Mouse (Mus musculus) thymus, postnatal 10 days (tissue): Measurements from ENCODE around the gene Asic2.
"Not testable (repeated sequence)": the region's sequence is repeated elsewhere in the genome, so short reads cannot be mapped to it uniquely, and the experiment has no call there.

Source experiments
- DNase-seq, 2 experiments: peaks; one replicate each; pipeline ENCODE4 v3.0.0; 2021; ENCODE audit warnings: low spot score in 2 of 2

The Asic2 gene

GRCm38 (mm10) chr11:81454111-81454510 lies 514.1 kb downstream of the Asic2 start:
- DNase-seq = no peak

GRCm38 (mm10) chr11:81449271-81449705 lies 519.0 kb downstream of the Asic2 start:
- no peak for DNase-seq

- DNase-seq = no peak
These were observed 521.9 kb downstream of the Asic2 start for GRCm38 (mm10) chr11:81446347-81446746.

- DNase-seq = no peak
These were observed 541.4 kb downstream of the Asic2 start for GRCm38 (mm10) chr11:81426857-81427256.

GRCm38 (mm10) chr11:81419112-81419511 lies 549.1 kb downstream of the Asic2 start:
- no peak for DNase-seq

- DNase-seq = no peak
These were observed 550.2 kb downstream of the Asic2 start for GRCm38 (mm10) chr11:81418027-81418426.

- no peak for DNase-seq
These were observed 551.9 kb downstream of the Asic2 start for GRCm38 (mm10) chr11:81416319-81416718.

GRCm38 (mm10) chr11:81414596-81414995 lies 553.7 kb downstream of the Asic2 start:
- no peak for DNase-seq

GRCm38 (mm10) chr11:81411251-81411650 lies 557.0 kb downstream of the Asic2 start:
- DNase-seq = no peak

GRCm38 (mm10) chr11:81405951-81406350 lies 562.3 kb downstream of the Asic2 start:
- DNase-seq = no peak

GRCm38 (mm10) chr11:81402263-81402662 lies 566.0 kb downstream of the Asic2 start:
- no peak for DNase-seq

- DNase-seq = no peak
These were observed 575.4 kb downstream of the Asic2 start for GRCm38 (mm10) chr11:81392855-81393254.

GRCm38 (mm10) chr11:81386185-81386584 lies 582.1 kb downstream of the Asic2 start:
- no peak for DNase-seq

GRCm38 (mm10) chr11:81385547-81385946 lies 582.7 kb downstream of the Asic2 start:
- no peak for DNase-seq

- DNase-seq = peak in 1 of 2 experiments; percentile 5
These were observed 593.4 kb downstream of the Asic2 start for GRCm38 (mm10) chr11:81374841-81375240.

- no peak for DNase-seq
These were observed 594.1 kb downstream of the Asic2 start for GRCm38 (mm10) chr11:81374003-81374710.

- no peak for DNase-seq
These were observed 596.7 kb downstream of the Asic2 start for GRCm38 (mm10) chr11:81371545-81371944.

GRCm38 (mm10) chr11:81370426-81370810 lies 597.8 kb downstream of the Asic2 start:
- DNase-seq = no peak

- DNase-seq = no peak
These were observed 598.5 kb downstream of the Asic2 start for GRCm38 (mm10) chr11:81369497-81370425.

- no peak for DNase-seq
These were observed 603.8 kb downstream of the Asic2 start for GRCm38 (mm10) chr11:81364442-81364841.

GRCm38 (mm10) chr11:81362461-81362860 lies 605.8 kb downstream of the Asic2 start:
- no peak for DNase-seq

- no peak for DNase-seq
These were observed 607.2 kb downstream of the Asic2 start for GRCm38 (mm10) chr11:81361040-81361439.

- DNase-seq = not testable (repeated sequence)
These were observed 617.8 kb downstream of the Asic2 start for GRCm38 (mm10) chr11:81350498-81350897.
